Mouse (Mus musculus) embryonic fibroblast, embryonic 13.5 days (primary cell): Measurements from ENCODE around the gene Ankrd13a.

ENCODE experiments used
- CTCF ChIP-seq: IDR thresholded peaks from 2 replicates; pipeline ENCODE4 v1.5.1; 2011; ENCODE audit warnings: mild to moderate bottlenecking, control low read depth, low read length, moderate library complexity, borderline replicate concordance; ENCODE audit not compliant: insufficient read depth
- POLR2A ChIP-seq: IDR thresholded peaks from 2 replicates; pipeline ENCODE4 v1.6.1; 2011; ENCODE audit warnings: low read depth, mild to moderate bottlenecking, control low read depth, low read length, moderate library complexity

DNA sequence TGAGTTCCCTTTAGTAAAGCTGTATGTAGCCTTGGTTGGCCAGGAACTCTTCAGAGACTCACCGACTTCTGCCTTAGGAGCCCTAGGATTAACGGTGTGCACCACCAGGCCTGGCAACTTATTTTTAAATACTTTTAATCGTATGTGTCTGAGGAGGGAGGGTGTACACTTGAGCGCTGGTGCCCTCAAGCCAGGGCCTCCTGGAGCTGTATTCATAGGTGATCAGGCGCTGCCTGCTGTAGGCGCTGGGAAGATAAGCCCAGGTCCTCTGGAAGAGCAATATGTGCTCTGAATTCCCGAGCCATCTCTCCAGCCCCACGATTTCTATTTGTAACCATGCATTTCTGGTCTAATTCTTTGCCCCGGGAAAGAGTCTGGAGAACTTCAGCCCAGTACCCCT lies 32.6 kb downstream of the Ankrd13a start:
- TF ChIP-seq POLR2A (no peak), CTCF (no peak)
